Mouse (Mus musculus): ENCODE data around the gene Nup85.

- TF ChIP-seq CHD2 (IDR thresholded peaks at IDR 0.05; ENCODE audit: low read depth, low read length), result no peak
- no peak for TF ChIP-seq ZNF384 (IDR thresholded peaks at IDR 0.05; ENCODE audit: low read depth, low read length)
- TF ChIP-seq MAFK (IDR thresholded peaks at IDR 0.05; ENCODE audit: insufficient read depth, low read depth, low read length), result no peak
Measured at GRCm38 (mm10) chr11:115626824-115627616, 62.8 kb downstream of the Nup85 start.
